Mouse (Mus musculus) limb, embryonic 11.5 days (tissue): ENCODE measurements around the gene Iqgap2. TPM values are rescaled to one million over a fixed set of nuclear protein-coding genes. Genes with fewer than 3 reads are reported as not detected.
A peak's percentile ranks its signal among the peaks of the same experiment; 100 is the strongest.

ENCODE experiments used
- ATAC-seq: fragments of 200-750 bp; cut with Nextera tagmentation; 2 replicates; pipeline ENCODE4 v1.8.0; 2017; ENCODE audit warnings: low read depth; ENCODE audit not compliant: insufficient number of reproducible peaks, low FRiP score, low TSS enrichment
- DNase-seq: peaks from one replicate; pipeline ENCODE4 v3.0.0-alpha.2; 2015; ENCODE audit warnings: low spot score
- H3K27ac ChIP-seq: fragments of 300-500 bp; sonication (generic); replicated peaks from 2 replicates; pipeline ENCODE4 v1.5.1; 2014; ENCODE audit warnings: low read depth, mild to moderate bottlenecking, low read length
- H3K27me3 ChIP-seq: fragments of 300-500 bp; sonication (generic); 2 replicates; pipeline ENCODE4 v1.6.1; 2014; ENCODE audit warnings: mild to moderate bottlenecking, low read length, mixed read lengths; ENCODE audit not compliant: control insufficient read depth, insufficient read depth
- H3K36me3 ChIP-seq: fragments of 300-500 bp; sonication (generic); 2 replicates; pipeline ENCODE4 v1.6.1; 2014; ENCODE audit warnings: mild to moderate bottlenecking, low read length, moderate library complexity, mixed read lengths; ENCODE audit not compliant: control insufficient read depth, insufficient read depth
- H3K4me1 ChIP-seq: fragments of 300-500 bp; sonication (generic); 2 replicates; pipeline ENCODE4 v1.6.1; 2014; ENCODE audit warnings: low read length, mixed read lengths; ENCODE audit not compliant: control insufficient read depth, insufficient read depth
- H3K4me2 ChIP-seq: fragments of 300-500 bp; sonication (generic); 2 replicates; pipeline ENCODE4 v1.6.1; 2014; ENCODE audit warnings: low read depth, mild to moderate bottlenecking, moderate library complexity; ENCODE audit not compliant: severe bottlenecking
- H3K4me3 ChIP-seq: fragments of 300-500 bp; sonication (generic); 2 replicates; pipeline ENCODE4 v1.5.1; 2014; ENCODE audit warnings: low read depth, low read length
- H3K9ac ChIP-seq: fragments of 300-500 bp; sonication (generic); 2 replicates; pipeline ENCODE4 v1.6.1; 2014; ENCODE audit warnings: mild to moderate bottlenecking, low read length
- H3K9me3 ChIP-seq: fragments of 300-500 bp; sonication (generic); 2 replicates; pipeline ENCODE4 v1.6.1; 2016; ENCODE audit warnings: low read length; ENCODE audit not compliant: control insufficient read depth
- WGBS: fragments of 180-500 bp; shearing (Covaris S2); extraction: QIAGEN DNeasy Blood & Tissue Kit; methylation state at CpG from one replicate; pipeline ENCODE4 v1.1.7; 2014; 5-methylcytosine and 5-hydroxymethylcytosine counted together
- polyA plus RNA-seq: library from polyadenylated mRNA; unstranded; fragments of >200 nt; fragmentation: Nextera tagmentation; extraction: Ambion mirVana; gene quantifications from 2 replicates; pipeline ENCODE4 v1.2.1, GENCODE M21; 2014

Gene Iqgap2
- polyA plus RNA-seq, 1 experiment from 2014 or later, result 15.3 TPM

- WGBS, result 92% methylated on average over 6 of the region's 6 CpGs
- Histone ChIP-seq H3K4me3 (no peak overlapping the region), H3K4me1 (no peaks in the 10 kb centered on the region), H3K36me3 (no peaks in the 10 kb centered on the region), H3K4me2 (no peak overlapping the region), H3K27ac (no peak overlapping the region), H3K27me3 (no peaks in the 10 kb centered on the region), H3K9ac (no peak overlapping the region), H3K9me3 (no peaks in the 10 kb centered on the region)
- DNase-seq (no peak), ATAC-seq (no peak)
These were observed 100.8 kb downstream of the Iqgap2 start for GRCm38 (mm10) chr13:95790883-95791282.

- no peaks in the 10 kb centered on the region for H3K27me3 ChIP-seq
- H3K9ac ChIP-seq, result no peak overlapping the region
- no peak overlapping the region for H3K4me3 ChIP-seq
- ATAC-seq (no peak), DNase-seq (no peak)
- H3K27ac ChIP-seq, result no peak overlapping the region
- H3K9me3 ChIP-seq, result no peaks in the 10 kb centered on the region
- peaks cover 7% of the 10 kb centered on the region for H3K4me1 ChIP-seq
- H3K36me3 ChIP-seq, result no peaks in the 10 kb centered on the region
- WGBS, result 61% methylated on average over 10 of the region's 10 CpGs
- no peak overlapping the region for H3K4me2 ChIP-seq
These were observed 102.9 kb downstream of the Iqgap2 start for GRCm38 (mm10) chr13:95788631-95789376.

- Histone ChIP-seq H3K4me3 (no peak overlapping the region), H3K4me1 (peaks cover 28% of the 10 kb centered on the region), H3K27ac (no peak overlapping the region), H3K27me3 (no peaks in the 10 kb centered on the region), H3K9me3 (no peaks in the 10 kb centered on the region), H3K9ac (no peak overlapping the region), H3K4me2 (no peak overlapping the region), H3K36me3 (no peaks in the 10 kb centered on the region)
- DNase-seq (no peak), ATAC-seq (no peak)
- WGBS, result 76% methylated on average over 2 of the region's 2 CpGs
These were observed 108.8 kb downstream of the Iqgap2 start for GRCm38 (mm10) chr13:95782969-95783332.

GRCm38 (mm10) chr13:95782311-95782968, 109.3 kb downstream of the Iqgap2 start:
- no peak overlapping the region for H3K27ac ChIP-seq
- H3K4me3 ChIP-seq, result no peak overlapping the region
- H3K4me2 ChIP-seq, result no peak overlapping the region
- H3K27me3 ChIP-seq, result no peaks in the 10 kb centered on the region
- ATAC-seq (no peak), DNase-seq (no peak)
- no peaks in the 10 kb centered on the region for H3K36me3 ChIP-seq
- no peaks in the 10 kb centered on the region for H3K9me3 ChIP-seq
- H3K9ac ChIP-seq, result no peak overlapping the region
- 81% methylated on average over 15 of the region's 15 CpGs for WGBS
- H3K4me1 ChIP-seq, result peaks cover 28% of the 10 kb centered on the region

GRCm38 (mm10) chr13:95780038-95780437, 111.7 kb downstream of the Iqgap2 start:
- Histone ChIP-seq H3K36me3 (no peaks in the 10 kb centered on the region), H3K4me2 (no peak overlapping the region), H3K4me3 (no peak overlapping the region), H3K27ac (no peak overlapping the region), H3K9me3 (no peaks in the 10 kb centered on the region), H3K9ac (no peak overlapping the region), H3K4me1 (peaks cover 24% of the 10 kb centered on the region), H3K27me3 (no peaks in the 10 kb centered on the region)
- DNase-seq, result no peak
- WGBS, result 75% methylated on average over 7 of the region's 7 CpGs
- no peak for ATAC-seq

- DNase-seq, result no peak
- H3K4me3 ChIP-seq, result no peak overlapping the region
- H3K4me1 ChIP-seq, result peaks cover 21% of the 10 kb centered on the region
- H3K27me3 ChIP-seq, result no peaks in the 10 kb centered on the region
- H3K36me3 ChIP-seq, result no peaks in the 10 kb centered on the region
- no peak overlapping the region for H3K27ac ChIP-seq
- H3K4me2 ChIP-seq, result no peak overlapping the region
- no peak overlapping the region for H3K9ac ChIP-seq
- WGBS, result 77% methylated on average over 8 of the region's 8 CpGs
- ATAC-seq, result no peak
- no peaks in the 10 kb centered on the region for H3K9me3 ChIP-seq
These were observed 112.5 kb downstream of the Iqgap2 start for GRCm38 (mm10) chr13:95779261-95779660.

- H3K36me3 ChIP-seq, result no peaks in the 10 kb centered on the region
- H3K4me2 ChIP-seq, result no peak overlapping the region
- H3K27me3 ChIP-seq, result no peaks in the 10 kb centered on the region
- H3K4me3 ChIP-seq, result no peak overlapping the region
- no peaks in the 10 kb centered on the region for H3K9me3 ChIP-seq
- DNase-seq (peak; percentile 59), ATAC-seq (peak; percentile 55)
- WGBS, result 60% methylated on average over 9 of the region's 9 CpGs
- no peak overlapping the region for H3K9ac ChIP-seq
- 0 out of 2 replicates have a peak overlapping the region, but pooled peaks have one; percentile 8 for H3K27ac ChIP-seq
- peaks cover 21% of the 10 kb centered on the region for H3K4me1 ChIP-seq
These were observed 113.0 kb downstream of the Iqgap2 start for GRCm38 (mm10) chr13:95778761-95779161.

GRCm38 (mm10) chr13:95777651-95778391, 113.9 kb downstream of the Iqgap2 start:
- ATAC-seq (no peak), DNase-seq (no peak)
- Histone ChIP-seq H3K4me2 (no peak overlapping the region), H3K36me3 (no peaks in the 10 kb centered on the region), H3K9ac (no peak overlapping the region), H3K4me3 (no peak overlapping the region), H3K9me3 (no peaks in the 10 kb centered on the region), H3K27ac (no peak overlapping the region), H3K27me3 (no peaks in the 10 kb centered on the region), H3K4me1 (peaks cover 21% of the 10 kb centered on the region)
- WGBS, result 91% methylated on average over 5 of the region's 5 CpGs
